Mouse (Mus musculus): ENCODE data around the gene Faah.

GRCm38 (mm10) chr4:116057559-116057958, 39.8 kb upstream of the Faah start:
- TF ChIP-seq MYOD1 (IDR thresholded peaks at IDR 0.05; ENCODE audit: control insufficient read depth in 1 of 3, insufficient read length in 2 of 3, low read depth in 2 of 3), result no peak
- no peak for TF ChIP-seq POLR2A (IDR thresholded peaks at IDR 0.05; ENCODE audit: insufficient read length, low read depth)
- no peak for TF ChIP-seq TCF3 (IDR thresholded peaks at IDR 0.05; ENCODE audit: insufficient read length, low read depth)
- TF ChIP-seq POLR2AphosphoS2 (IDR thresholded peaks at IDR 0.05; ENCODE audit: insufficient read length, low read depth), result no peak
- TF ChIP-seq REST (IDR thresholded peaks at IDR 0.05; ENCODE audit: insufficient read depth, insufficient read length), result no peak
- TF ChIP-seq MYOG (IDR thresholded peaks at IDR 0.05; ENCODE audit: control insufficient read depth in 1 of 3, insufficient read depth in 1 of 3, insufficient read length in 2 of 3, low read depth in 2 of 3), result no peak
